Mouse (Mus musculus): ENCODE measurements at regions not wholly inside any gene's neighbourhood (a gene's known extent, or its start where the extent isn't known, plus 50 kb on each side); places are given as distances from the start of the nearest gene placed in this dataset.

DNA sequence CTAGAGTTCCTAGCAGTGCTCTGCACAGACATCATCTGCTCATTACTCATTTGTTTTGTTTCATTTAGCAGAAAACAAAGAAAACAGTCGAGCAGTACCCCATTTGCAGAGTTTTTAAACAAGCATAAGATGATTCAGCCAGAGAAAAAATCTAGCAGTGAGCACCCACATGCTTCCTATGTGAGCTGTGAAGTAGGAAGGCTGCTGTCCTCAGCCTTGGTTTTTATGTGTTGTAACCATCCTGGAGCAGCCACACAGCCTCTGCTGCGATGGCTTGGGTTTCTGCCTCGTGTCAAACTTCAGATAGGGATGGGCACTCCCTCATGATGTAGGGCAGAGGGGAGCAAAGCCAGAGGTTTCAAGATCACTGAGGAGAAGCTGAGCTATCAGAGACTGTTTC is 416.5 kb downstream of the Gm45692 start:
- TF ChIP-seq GATA4 (IDR thresholded peaks at IDR 0.05; ENCODE audit: insufficient replicate concordance, low read length) = no peak

DNA sequence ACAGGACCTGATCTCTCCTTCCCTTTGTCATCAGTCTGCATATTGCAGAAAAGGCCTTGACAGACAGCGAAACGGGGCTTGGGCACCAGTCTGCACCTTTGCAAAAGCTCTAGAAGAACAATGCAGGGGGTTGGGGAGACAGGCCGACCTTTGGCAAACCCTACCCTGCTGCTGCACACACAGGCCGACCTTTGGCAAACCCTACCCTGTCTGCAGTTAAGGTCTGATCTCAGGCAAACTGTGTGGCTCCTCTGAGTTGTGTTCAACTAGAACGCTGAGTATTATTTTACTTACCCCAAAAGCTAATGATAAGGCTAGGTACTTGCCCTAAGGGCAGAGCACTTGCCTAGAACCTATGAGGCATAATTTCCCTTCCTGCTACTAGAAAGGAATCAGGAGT is 423.4 kb upstream of the Zfp703 start:
- TF ChIP-seq GATA4 (IDR thresholded peaks at IDR 0.05; ENCODE audit: insufficient replicate concordance, low read length) = no peak

DNA sequence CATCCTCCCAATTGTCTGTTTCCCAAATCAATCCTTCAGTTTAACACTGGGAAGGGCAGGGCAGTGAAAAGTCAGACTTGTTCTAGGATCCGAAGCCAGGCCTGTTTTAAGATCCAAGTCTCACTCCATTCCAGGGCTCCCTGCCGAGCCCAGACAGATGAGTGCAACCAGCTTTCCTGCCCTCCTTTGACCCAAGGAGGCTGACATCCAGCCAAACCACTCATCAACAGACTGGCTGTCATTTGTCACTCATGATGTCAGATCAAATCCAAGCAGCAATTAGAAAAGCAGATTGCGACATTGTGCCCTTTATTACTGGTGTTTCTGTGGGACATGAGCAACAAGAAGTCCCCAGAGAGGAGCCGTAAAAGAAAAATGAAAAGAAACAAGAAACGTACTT is 417.9 kb upstream of the Zfp703 start:
- TF ChIP-seq GATA4 (IDR thresholded peaks at IDR 0.05; ENCODE audit: insufficient replicate concordance, low read length) = no peak

DNA sequence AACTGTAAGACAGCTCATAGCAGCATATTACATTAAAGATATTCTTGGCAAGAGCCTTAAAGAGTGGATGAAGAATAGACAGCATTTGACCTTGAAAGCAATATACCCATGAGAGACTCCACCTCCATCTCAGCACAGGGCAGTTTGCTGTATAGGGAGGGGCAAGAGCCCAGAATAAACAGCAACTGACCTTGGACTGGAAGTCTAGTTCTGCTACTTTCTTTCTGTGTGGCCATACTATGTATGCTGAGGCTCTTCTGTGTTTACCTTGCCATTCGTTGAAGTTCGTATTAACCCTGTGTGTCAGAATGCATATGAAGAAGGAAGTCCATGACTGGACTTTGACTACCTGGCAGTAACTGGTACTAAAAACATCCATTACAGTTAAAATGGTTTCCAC is 414.0 kb upstream of the Zfp703 start:
- no peak for TF ChIP-seq GATA4 (IDR thresholded peaks at IDR 0.05; ENCODE audit: insufficient replicate concordance, low read length)

DNA sequence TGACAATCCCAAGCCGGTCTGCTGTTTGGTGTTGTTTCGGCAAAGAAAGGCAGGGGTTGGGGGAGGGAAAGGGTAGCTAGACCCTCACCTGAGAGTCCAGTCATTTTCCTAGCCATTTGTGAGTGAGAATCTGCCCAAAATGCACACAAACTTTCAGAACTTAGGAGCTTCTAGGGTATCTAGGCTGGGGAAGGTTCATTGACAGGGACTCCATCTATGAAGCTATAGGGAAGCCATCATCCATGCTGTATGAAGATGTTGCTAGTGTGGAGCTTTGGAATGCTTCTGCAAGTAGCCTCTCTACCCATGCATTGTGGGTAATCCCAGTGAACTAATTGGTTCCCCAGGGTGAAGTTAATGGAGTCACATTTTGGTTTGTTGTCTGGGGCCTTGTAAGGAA is 412.9 kb upstream of the Zfp703 start:
- no peak for TF ChIP-seq GATA4 (IDR thresholded peaks at IDR 0.05; ENCODE audit: insufficient replicate concordance, low read length)

DNA sequence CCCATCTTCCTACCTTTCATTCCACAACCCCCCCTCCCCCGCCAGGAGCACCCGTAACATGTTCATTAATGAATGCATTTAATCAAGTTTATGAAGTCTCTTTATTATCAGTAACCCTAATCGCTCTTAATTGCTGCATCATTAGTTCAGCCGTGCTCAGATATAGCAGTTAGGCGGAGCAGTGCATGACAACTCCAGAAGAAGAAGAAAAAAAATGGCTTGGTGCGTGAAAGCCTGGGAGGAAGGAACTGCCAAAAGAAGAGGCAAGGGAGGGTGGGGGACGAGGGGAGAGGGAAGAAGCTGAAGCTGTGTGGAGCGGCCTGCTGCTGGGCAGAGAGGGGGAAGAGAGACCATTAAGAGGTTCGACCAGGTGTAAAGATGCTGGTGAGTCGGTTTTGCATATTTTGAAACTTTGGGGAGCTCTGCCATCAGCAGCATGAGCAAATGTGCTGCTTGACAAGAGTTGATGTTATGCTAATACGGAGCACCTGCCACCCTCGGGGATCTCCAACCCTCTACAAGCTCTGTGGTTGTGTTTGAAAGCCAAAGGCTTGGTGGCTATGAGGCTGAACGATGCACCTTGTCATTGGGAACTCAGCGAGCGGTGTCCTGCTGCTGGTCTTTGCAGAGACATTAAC is 408.6 kb upstream of the Zfp703 start:
- TF ChIP-seq GATA4 (IDR thresholded peaks at IDR 0.05; ENCODE audit: insufficient replicate concordance, low read length) = no peak

DNA sequence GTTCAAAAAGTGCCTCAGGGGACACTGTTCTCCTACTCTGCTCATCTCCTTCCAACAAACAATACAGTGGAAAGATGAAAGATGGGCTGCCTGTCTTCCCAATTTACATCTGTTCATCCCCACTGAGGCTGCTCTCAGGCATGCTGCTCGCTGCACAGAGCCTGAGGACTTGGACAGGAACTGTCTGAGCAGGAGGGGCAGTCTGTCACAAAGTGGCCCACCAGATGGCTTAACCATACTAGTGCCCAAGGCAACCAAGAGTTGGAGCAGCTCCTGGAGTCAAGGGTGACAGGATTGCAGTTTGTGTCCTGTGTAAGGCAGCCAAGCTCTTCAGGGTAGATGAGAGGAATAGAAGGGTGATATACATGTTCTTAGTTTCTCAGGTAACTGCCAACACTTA is 388.3 kb upstream of the Zfp703 start:
- TF ChIP-seq GATA4 (IDR thresholded peaks at IDR 0.05; ENCODE audit: insufficient replicate concordance, low read length) = no peak

DNA sequence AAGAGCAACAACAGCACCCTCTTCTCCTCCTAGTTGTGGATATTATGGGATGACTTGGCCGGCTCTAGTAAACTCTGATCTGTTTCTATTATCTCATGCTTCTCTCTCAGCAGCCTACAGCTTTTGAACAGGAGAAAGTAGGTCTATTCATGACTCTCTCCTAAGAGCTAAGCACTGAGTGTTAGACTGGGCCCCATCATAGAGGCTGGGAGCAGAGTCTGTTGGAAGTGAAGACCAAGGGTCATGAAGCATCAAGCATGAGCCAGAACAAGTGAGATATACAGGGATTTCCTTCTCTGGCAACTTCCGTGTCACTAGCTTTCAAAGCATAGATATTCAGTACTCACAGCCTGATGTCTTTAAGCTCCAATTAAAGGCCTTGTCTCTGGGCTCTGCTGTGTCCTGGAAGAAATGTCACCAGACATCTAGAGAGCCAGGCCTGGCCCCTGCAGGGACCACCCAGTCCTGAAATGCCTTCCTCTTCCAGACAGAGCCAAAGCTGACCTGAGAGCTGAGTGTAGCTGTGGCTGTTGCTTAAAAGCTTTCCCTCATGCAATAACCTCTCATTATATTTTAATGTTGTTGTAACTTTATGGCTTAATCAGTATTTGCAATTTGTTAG is 386.4 kb upstream of the Zfp703 start:
- no peak for TF ChIP-seq GATA4 (IDR thresholded peaks at IDR 0.05; ENCODE audit: insufficient replicate concordance, low read length)

DNA sequence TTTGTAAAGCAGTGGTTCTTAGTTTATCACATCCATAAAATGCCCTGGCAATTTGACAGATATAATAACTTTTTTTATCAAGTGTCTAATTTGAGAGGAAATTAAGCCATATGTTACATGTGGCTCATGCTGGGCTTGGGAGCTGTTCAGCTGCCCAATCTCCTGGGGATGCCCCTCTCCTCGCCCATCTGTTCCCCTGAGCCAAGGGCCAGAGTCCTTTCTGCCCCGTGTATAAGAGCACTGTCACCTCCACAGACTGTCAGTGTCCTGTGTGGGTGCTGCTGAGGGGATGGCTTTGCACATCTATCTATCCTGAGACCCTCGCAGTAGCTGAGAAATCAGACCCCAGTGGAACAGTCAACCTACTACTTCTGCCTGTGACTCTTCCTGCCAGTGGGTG is 385.9 kb upstream of the Zfp703 start:
- no peak for TF ChIP-seq GATA4 (IDR thresholded peaks at IDR 0.05; ENCODE audit: insufficient replicate concordance, low read length)

DNA sequence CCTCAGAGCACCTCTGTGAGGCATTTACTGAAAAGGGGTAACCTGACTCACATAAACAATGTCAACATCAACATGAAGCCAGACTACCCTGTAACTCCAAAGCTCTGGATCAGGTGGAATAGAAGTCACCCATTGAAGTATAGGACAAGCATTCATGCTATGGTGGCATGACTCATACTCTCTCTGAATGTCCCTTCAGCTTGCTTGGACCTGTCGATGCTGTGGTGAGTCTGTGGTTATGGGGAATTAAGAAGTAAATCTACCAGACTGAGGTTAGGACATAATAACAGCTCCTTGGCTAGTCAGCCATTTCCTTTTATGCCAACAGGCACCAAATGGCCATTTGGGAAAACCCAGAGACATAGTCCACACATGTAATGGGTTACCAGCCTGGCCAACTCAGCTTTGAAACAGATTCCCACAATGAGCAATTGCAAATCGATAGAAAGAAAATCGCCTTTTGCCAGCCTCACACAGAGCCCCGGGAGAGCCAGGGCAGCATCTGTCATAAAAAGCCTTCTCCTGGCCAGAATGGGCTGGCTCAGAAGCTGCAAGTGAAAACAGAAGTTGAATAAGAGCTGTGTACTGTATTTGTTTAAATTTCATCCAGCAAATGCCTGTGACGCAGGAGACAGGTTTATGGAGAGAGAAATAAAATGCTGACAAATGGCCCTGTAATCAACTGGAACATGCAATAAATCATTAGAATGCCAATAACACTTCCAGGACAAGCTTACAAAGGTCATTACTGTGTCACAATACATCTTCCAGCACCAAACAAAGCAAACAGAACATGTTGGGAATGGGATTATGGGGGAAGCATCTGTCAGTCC is 383.4 kb upstream of the Zfp703 start:
- no peak for TF ChIP-seq GATA4 (IDR thresholded peaks at IDR 0.05; ENCODE audit: insufficient replicate concordance, low read length)

DNA sequence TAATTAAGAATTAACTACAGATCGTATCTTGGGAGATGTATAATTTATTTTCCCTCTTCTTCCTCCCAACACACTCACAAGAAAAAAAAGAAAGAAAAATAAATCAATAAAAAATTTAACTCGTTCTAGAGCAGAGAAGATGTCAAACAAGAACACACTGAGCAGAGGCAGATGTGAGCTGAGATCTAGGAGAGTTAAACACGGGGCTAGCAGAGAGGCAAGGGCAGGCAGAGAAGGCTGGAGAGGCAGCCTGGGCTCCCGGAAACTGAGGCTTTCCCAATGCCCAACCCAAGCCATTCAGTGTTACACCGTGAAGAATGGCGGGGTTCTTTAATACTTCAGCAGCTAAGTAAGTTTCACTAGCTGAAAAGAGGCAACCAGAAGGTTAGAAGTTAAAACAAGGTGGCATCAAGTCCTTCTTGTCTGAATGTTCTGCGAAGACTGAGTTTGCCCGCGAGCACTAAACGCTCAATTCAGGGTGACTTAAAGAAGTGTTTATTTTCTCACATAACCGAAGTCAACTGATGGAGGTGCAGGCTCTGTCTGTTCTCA is 382.7 kb upstream of the Zfp703 start:
- no peak for TF ChIP-seq GATA4 (IDR thresholded peaks at IDR 0.05; ENCODE audit: insufficient replicate concordance, low read length)

DNA sequence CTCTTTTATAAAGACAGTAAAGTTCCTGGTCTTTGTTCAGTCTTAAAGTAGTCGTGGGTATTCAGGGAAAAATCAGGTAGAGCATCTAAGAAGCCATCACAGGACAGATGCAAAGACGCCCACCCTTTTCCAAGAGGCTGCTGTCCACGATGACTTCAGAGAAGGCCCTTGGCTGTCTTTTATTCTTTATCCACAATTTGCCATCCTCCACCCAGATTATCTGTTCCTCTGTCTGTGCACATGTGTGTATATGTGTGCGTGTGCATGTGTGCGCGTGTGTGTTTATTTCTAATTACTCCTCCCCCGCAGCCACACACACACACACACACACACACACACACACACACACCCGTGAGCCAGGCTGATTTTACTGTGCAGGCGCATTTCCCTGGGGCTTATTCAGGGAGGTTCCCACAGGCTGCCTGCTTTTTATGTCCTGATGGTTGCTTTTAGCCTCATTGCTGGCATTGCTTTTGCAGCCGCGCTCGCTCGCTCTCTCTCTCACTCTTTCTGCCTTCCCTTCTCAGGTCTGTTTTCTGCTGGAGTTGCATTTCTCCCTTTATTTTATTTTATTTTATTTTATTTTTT is 381.6 kb upstream of the Zfp703 start:
- TF ChIP-seq GATA4 (IDR thresholded peaks at IDR 0.05; ENCODE audit: insufficient replicate concordance, low read length) = no peak

DNA sequence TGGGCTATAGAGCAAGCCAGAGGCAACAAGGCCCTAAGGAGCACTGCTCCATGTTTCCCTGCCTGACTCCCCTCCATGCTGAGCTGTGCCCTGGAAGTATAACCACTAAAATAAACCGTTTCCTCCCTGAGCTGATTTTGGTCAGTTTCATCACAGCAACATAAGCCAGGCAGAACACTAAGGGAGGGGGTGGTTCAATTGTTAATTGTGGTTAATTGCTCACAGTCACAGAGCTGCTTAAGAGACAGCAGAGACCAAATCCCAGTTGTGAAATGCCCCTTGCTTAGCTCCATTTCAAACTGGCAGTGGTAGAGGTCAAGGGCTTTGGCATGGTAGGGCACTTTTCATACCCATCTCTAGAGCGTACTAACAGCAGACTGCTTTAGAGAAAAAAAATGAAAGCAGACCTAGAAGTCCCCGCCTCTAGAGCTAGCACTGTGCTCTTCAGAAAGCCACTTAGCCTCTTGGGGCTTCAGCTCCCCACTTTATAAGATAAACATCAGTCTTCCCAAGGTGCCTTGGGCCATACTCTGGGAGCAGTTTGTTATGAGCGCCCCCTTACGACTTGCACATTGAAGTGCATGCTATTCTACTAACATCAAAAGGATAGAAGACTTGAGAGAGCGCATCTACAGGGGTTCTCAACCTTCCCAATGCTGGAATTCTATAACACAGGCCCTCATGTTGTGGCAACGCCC is 380.3 kb upstream of the Zfp703 start:
- no peak for TF ChIP-seq GATA4 (IDR thresholded peaks at IDR 0.05; ENCODE audit: insufficient replicate concordance, low read length)

DNA sequence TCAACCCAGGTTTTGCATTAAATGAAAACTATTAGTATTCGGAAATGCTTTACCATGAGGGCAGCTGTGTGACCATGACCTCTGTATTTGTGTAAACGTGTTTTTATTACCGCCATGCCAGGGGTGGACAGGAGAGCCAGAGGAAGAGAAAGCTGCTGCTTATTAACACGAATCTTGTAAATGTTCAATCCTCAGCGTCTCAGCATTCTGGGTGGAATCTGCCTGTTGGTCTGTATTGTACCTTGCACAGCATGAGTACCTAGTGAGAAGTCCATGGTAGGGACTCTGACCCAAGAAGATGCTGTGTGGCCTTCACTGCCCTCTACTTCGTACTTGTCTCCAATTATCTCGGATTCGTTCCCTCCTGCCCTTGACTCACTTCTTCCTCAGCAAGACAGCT is 378.6 kb upstream of the Zfp703 start:
- no peak for TF ChIP-seq GATA4 (IDR thresholded peaks at IDR 0.05; ENCODE audit: insufficient replicate concordance, low read length)

DNA sequence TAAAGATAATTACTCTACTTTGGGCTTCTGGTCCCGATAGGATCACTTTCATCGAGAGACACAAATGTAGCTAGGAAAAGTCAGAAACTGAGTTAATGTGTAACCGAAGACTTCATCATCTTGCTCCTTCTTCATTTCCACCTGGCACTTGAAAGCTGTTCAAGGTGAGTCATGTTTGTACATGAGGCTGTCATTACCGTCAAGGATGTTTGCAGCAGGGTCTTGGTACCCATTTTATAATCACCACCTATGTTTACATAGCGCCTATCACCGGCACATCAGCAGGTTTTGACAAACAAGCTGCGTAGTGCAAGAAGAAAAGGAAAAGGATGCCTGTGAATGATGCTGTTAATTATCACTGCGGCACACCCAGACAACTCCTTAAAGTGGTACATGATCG is 377.0 kb upstream of the Zfp703 start:
- TF ChIP-seq GATA4 (IDR thresholded peaks at IDR 0.05; ENCODE audit: insufficient replicate concordance, low read length) = no peak

Measured in liver, adult (tissue).